Mouse (Mus musculus) left cerebral cortex, postnatal 36 days (tissue): ENCODE results near the gene Npas3. TPM values are rescaled to one million over a fixed set of nuclear protein-coding genes. Genes with fewer than 3 reads are reported as not detected.

Experiments used
- DNase-seq, 2 experiments: peaks; one replicate each; pipeline ENCODE4 v3.0.0; 2021 to 2022; ENCODE audit warnings: low spot score in 2 of 2, mixed read lengths in 1 of 2
- intact Hi-C: fragments of 180-260 bp; cut with DNase I; formaldehyde crosslinking; loops from one replicate; pipeline ENCODE4 v1.15.1; 2025
- total RNA-seq, 2 experiments: library from RNA; stranded (reverse); gene quantifications; 2 replicates each; pipeline ENCODE4 v1.2.3; 2021

Gene Npas3
- total RNA-seq, 2 experiments from 2014 or later: 16.4 to 16.5 TPM

GRCm38 (mm10) chr12:53527046-53527445, 278.6 kb downstream of the Npas3 start:
- intact Hi-C loops: no loop called here
- no peak for DNase-seq

- intact Hi-C loops: no loop called here
- DNase-seq: no peak
These were observed 280.9 kb downstream of the Npas3 start for GRCm38 (mm10) chr12:53529345-53529744.

GRCm38 (mm10) chr12:53536816-53537215, 288.3 kb downstream of the Npas3 start:
- DNase-seq: no peak
- intact Hi-C loops: no loop called here

- intact Hi-C loops: no loop called here
- DNase-seq: no peak
These were observed 307.9 kb downstream of the Npas3 start for GRCm38 (mm10) chr12:53556359-53556758.

GRCm38 (mm10) chr12:53558259-53558658, 309.8 kb downstream of the Npas3 start:
- DNase-seq: no peak
- intact Hi-C loops: no loop called here

- intact Hi-C loops: no loop called here
- no peak for DNase-seq
These were observed 318.4 kb downstream of the Npas3 start for GRCm38 (mm10) chr12:53566712-53567387.

- no peak for DNase-seq
- intact Hi-C loops: no loop called here
These were observed 332.7 kb downstream of the Npas3 start for GRCm38 (mm10) chr12:53581181-53581580.

- intact Hi-C loops: no loop called here
These were observed 338.8 kb downstream of the Npas3 start for GRCm38 (mm10) chr12:53587249-53587648.

GRCm38 (mm10) chr12:53587691-53588504, 339.4 kb downstream of the Npas3 start:
- peak; percentile 14 for DNase-seq
- intact Hi-C loops: no loop called here

More at GRCm38 (mm10) chr12:53587249-53587648, 338.8 kb downstream of the Npas3 start:
- DNase-seq: no peak

GRCm38 (mm10) chr12:53589446-53589961, 341.0 kb downstream of the Npas3 start:
- DNase-seq: no peak
- intact Hi-C loops: no loop called here

- no peak for DNase-seq
- intact Hi-C loops: no loop called here
These were observed 357.2 kb downstream of the Npas3 start for GRCm38 (mm10) chr12:53605661-53606060.

GRCm38 (mm10) chr12:53612120-53612519, 363.6 kb downstream of the Npas3 start:
- intact Hi-C loops: no loop called here
- no peak for DNase-seq

- intact Hi-C loops: no loop called here
- DNase-seq: no peak
These were observed 372.8 kb downstream of the Npas3 start for GRCm38 (mm10) chr12:53621271-53621670.

- DNase-seq: no peak
- intact Hi-C loops: no loop called here
These were observed 375.3 kb downstream of the Npas3 start for GRCm38 (mm10) chr12:53623793-53624192.

GRCm38 (mm10) chr12:53624379-53625021, 376.0 kb downstream of the Npas3 start:
- intact Hi-C loops: no loop called here
- DNase-seq: no peak

GRCm38 (mm10) chr12:53629483-53630120, 381.1 kb downstream of the Npas3 start:
- intact Hi-C loops: no loop called here
- no peak for DNase-seq

GRCm38 (mm10) chr12:53630607-53631006, 382.1 kb downstream of the Npas3 start:
- no peak for DNase-seq
- intact Hi-C loops: no loop called here

- no peak for DNase-seq
- intact Hi-C loops: no loop called here
These were observed 383.0 kb downstream of the Npas3 start for GRCm38 (mm10) chr12:53631315-53632106.

- intact Hi-C loops: no loop called here
- no peak for DNase-seq
These were observed 390.1 kb downstream of the Npas3 start for GRCm38 (mm10) chr12:53638571-53638970.
